Mouse (Mus musculus): ENCODE measurements around the gene 2210011C24Rik. TPM values are rescaled to one million over a fixed set of nuclear protein-coding genes. Genes with fewer than 3 reads are reported as not detected.
"Not testable (repeated sequence)": the region's sequence is repeated elsewhere in the genome, so short reads cannot be mapped to it uniquely, and the experiment has no call there.

The 2210011C24Rik gene
- total RNA-seq, 4 experiments from 2014 or later = 1.6 to 4.0 (median 3.2) TPM

GRCm38 (mm10) chr8:84021096-84021495 lies 9.1 kb upstream of the 2210011C24Rik start, which contains the start of gene Palm3:
TSS of gene Palm3 (plus strand) at chr8:84021471.
- DNase-seq (ENCODE audit: low spot score) = no peak

DNA sequence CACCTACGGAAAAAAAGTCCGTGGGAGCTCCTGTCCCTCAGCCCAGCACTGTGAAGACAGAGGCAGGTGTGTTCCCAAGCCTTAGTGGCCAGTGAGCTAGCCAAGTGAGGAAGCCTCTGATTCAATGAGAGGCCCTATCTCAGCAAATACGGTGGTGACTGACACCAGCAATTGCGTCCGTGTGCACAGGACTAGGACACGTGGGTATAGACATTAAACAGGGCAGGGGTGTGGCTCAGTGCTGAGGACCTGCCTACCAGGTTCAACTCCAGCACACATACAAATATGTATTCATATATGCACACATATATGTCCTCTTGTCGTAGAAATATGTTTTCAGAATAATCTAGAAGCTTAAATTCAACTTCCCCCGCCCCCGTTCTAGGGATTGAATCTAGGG lies 7.8 kb upstream of the 2210011C24Rik start:
- no peak for DNase-seq (ENCODE audit: low spot score)

GRCm38 (mm10) chr8:84015833-84016232 lies 3.9 kb upstream of the 2210011C24Rik start:
- DNase-seq (ENCODE audit: low spot score) = no peak

DNA sequence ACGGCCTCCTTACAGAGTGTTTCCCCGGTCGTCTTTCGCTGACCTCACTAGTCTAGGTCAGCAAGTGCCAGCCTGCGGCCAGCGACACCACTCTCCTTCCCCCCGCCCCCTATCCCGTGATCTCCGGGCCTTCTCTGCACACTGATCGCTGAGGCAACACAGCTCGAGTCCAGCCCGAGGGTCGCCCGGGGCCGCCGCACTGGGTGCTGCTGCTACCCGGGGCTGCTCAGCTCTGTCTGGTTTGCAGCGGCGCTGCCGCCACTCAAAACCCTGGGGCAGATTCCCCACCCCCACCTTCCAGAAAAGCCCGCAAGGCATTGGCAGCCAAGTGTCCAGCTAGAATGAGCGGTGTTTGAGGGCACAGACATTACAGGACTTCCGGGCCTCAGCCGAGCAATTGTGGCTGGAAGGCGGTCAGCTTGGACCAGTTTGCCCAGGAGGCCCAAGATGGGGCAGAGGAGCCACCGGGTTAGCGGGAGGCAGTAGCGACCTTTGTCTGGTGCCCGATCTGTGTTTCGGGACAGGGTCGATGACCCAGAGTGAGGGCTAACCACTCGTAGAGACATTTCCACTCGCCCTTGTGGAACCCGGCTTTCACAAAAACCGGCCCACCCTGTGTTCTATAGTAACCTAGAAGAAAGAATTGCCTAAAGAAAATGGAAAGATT lies 661 bp upstream of the 2210011C24Rik start:
- no peak for DNase-seq (ENCODE audit: low spot score)

GRCm38 (mm10) chr8:84010625-84011611 lies 1.1 kb downstream of the 2210011C24Rik start:
- peak; percentile 54 for DNase-seq (ENCODE audit: low spot score)

DNA sequence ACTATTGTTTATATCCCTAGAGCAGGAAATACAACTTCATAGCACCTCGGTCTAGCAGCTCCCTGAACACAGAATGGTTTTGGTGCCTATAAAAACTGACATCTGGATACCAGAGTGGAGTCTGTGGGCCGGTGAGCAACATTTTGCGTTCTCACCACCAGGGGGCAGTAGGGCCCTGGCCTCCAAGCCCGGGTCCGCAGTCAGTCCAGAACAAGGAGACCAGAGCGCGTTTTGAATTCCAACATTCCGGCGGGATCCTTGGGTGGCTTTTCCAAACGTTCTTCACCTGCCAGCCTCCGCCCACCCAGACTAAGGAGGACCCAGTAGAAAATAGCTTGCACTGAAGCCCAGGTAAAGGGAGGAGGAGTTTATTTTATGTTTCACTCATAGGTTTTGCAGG lies 2.1 kb downstream of the 2210011C24Rik start:
- peak; percentile 88 for DNase-seq (ENCODE audit: low spot score)

- DNase-seq (ENCODE audit: low spot score) = no peak
These were observed 3.6 kb downstream of the 2210011C24Rik start for GRCm38 (mm10) chr8:84008362-84008761.

GRCm38 (mm10) chr8:84005502-84005901 lies 6.5 kb downstream of the 2210011C24Rik start:
- DNase-seq (ENCODE audit: low spot score) = not testable (repeated sequence)

DNA sequence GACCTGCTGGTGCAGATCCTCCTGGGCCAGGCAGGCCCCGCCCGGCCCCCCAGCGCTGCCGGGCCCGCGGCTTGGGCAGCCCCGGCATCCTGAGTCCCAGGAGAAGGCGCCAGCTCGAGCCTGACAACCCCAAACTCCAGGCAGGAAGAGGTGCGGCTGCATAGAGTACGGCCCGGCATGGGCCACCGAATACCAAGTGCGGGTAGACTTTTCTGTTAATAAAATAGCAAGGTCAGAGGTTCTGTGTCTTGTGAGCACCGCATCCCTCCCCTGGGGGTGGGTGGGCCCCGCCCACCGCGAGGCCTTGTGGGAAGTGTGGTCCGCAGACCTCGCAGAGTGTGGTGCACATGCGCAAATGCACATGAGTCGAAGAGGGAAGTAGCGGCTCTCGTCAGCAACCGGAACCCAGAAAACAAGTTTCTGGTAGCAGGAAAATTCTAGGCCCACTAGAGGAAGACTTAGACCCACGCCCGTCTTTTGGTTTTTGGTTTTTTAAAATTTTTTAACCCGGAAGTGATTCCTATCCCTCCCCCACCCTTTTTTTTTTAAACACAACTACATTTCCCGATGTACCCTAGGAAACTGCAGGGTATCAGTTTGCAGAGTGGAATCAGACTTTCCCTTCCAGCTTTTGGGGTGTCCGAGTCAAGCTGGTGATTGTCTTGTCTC lies 7.3 kb downstream of the 2210011C24Rik start:
- peak; percentile 94 for DNase-seq (ENCODE audit: low spot score)

GRCm38 (mm10) chr8:84003612-84004246 lies 8.2 kb downstream of the 2210011C24Rik start:
- no peak for DNase-seq (ENCODE audit: low spot score)

DNA sequence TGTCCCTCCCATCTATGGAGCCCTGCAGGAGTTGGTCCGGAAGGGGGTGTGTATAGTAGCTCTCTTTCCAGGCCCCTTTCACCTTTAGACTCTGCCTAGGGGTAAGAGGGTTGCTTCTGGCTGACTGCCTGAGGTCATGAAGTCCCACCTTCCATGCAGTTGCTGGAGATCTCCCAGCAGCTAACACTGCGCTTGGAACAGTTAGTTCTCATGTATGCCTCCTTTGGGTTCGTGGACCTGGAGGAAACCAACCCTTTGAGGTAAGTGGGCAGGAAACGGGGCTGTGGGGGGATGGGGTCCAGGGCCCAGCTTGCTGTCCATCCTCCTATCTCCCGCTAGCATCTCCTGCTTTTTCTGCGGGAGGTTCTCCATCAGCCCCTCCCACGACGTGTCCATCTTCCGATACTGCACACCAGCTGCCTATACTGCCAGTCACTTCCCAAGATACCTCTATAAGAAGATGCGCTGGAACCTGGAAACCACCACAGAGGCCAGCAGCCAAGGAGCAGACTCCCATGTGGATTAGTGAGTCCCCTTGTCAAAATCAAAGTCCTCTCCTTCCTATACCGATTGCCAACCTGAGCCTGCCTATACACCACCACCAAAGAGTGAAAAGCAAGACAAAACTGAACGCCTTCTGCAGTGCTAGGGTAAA lies 8.9 kb downstream of the 2210011C24Rik start:
- DNase-seq (ENCODE audit: low spot score) = no peak

GRCm38 (mm10) chr8:84001281-84002000 lies 10.5 kb downstream of the 2210011C24Rik start, which contains the start of gene 1700067K01Rik:
TSS of gene 1700067K01Rik (plus strand) at chr8:84001502.
- no peak for DNase-seq (ENCODE audit: low spot score)

DNA sequence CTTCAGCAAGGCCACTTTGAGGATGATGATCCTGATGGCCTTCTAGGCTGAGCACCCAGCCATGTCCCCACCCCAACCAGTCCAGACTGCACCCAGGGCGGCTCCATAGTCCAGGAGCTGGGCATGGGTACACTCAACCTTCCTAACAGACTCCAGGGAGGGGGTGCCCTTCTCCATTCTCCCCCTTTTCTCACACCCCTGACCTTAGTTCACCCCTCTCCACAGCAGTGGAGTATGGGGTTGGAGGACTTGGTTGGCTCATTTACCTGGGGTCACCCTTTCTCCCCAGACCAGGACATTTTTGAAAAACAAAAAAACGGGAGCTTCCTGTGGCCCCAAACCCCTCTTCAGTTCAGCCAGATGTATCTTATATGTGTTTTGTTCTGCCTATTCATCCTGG lies 12.1 kb downstream of the 2210011C24Rik start:
- DNase-seq (ENCODE audit: low spot score) = no peak

DNA sequence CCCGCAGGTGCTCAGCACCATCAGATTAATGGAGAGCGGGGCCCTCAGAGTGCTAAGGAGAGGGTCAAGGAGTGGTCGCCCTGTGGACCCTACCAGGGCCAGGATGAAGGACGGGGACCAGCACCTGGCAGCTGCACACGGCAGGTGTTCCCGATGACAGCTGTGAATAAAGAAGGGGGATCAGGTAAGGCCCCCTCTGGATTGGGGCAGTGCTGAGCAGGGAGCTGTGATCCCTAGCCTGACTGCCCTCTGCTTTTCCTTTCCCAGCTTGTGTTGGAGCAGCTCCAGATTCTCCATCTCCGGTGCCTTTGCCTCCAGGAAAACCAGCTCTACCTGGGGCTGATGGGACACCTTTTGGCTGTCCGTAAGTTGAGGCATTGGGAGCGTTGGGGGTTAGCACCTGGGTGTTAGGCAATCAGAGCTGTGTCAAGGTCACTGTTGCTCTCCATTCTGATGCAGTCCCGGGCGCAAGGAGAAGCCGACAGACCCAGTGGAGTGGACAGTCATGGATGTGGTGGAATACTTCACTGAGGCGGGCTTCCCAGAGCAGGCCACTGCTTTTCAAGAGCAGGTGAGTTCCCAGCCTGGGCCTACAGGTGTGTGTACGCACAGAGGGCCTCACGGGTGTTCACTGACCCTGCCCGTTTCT lies 12.8 kb downstream of the 2210011C24Rik start:
- no peak for DNase-seq (ENCODE audit: low spot score)

GRCm38 (mm10) chr8:83998231-83999056 lies 13.5 kb downstream of the 2210011C24Rik start:
- no peak for DNase-seq (ENCODE audit: low spot score)

- no peak for DNase-seq (ENCODE audit: low spot score)
These were observed 14.3 kb downstream of the 2210011C24Rik start, which contains the start of gene Samd1 for GRCm38 (mm10) chr8:83997511-83998141. TSS of gene Samd1 (plus strand) at chr8:83997672.

DNA sequence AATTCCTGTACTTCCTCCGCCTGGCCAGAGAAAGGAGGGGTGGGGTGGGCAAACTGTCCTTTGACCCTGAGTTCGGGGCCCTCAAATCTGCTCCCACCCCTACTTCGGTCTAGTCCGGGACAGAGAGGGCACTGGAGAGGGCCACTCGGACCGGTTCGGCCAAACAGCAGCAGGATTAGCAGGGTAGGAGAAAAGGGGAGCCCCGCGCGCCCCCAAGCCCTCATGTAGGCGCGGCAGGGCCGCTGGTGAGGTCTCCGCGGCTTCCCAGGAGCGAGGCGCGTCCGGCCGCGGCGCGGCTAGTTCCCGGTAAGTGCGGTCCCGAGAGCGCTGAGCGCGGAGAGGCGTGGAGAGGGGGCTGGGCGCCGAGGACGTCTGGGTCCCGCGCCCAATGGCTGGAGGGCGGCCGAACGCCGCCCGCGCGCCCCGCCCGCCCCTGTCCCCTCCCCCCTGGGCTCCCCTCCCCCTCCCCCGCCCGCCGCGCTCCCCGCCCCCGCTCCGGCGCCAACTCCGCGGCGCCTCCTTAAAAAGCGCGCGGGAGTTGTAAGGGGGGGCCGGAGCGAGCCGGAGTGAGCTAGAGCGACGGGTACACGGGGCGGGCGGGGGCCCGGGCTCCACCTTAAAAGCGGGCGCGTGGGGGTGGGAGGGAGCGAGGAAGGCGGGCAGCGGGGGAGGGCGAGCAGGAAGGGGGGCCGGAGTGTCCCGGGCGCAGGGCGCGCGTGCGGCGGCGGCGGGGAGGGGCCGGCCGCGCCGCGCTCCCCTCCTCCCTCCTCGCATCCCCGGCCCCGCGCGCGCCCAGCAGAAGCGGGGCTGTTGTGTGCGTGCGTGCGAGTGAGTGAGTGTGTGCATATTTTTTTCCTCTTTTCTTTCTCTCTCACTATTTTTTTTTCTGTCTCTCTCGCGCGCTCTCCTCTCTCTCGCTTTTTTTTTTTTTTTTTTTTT lies 15.1 kb downstream of the 2210011C24Rik start:
- DNase-seq (ENCODE audit: low spot score) = peak; percentile 85
